Mouse (Mus musculus): ENCODE results near the gene Arf3. TPM values are rescaled to one million over a fixed set of nuclear protein-coding genes. Genes with fewer than 3 reads are reported as not detected.
"Not testable (repeated sequence)": the region's sequence is repeated elsewhere in the genome, so short reads cannot be mapped to it uniquely, and the experiment has no call there.

Gene Arf3
- total RNA-seq, 2 experiments from 2014 or later, result 767 to 776 TPM

- no peak for DNase-seq (ENCODE audit: low spot score in 2 of 2)
- intact Hi-C loops (cut with DNase I), result no loop called here
Measured at GRCm38 (mm10) chr15:98772511-98773211, 9.6 kb upstream of the Arf3 start.

- DNase-seq (ENCODE audit: low spot score in 2 of 2), result no peak
- intact Hi-C loops (cut with DNase I), result no loop called here
Measured at GRCm38 (mm10) chr15:98771813-98772425, 8.9 kb upstream of the Arf3 start.

DNA sequence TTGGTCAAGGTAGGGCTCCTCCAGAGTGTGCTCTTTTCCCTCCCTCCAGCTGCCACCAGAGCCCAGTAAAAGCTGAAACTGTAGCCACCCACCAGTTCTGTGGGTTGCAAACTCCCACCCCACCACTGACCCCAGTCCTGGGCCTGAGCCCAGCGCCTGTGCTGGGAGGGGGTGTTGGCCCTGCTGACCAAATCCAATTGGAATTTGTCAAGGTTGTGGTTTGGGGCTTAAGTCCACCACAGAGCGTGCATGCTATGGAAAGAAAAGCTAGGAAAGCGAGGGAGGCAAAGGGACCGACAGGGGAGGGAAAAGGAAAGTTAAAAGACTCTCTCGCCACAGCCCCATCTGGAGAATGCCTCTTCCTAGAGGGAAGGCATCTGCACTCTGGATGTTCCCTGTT, 5.2 kb upstream of the Arf3 start:
- intact Hi-C loops (cut with DNase I), result no loop called here
- no peak for DNase-seq (ENCODE audit: low spot score in 2 of 2)

GRCm38 (mm10) chr15:98765929-98766328, 2.9 kb upstream of the Arf3 start:
- intact Hi-C loops (cut with DNase I), result no loop called here
- DNase-seq (ENCODE audit: low spot score in 2 of 2), result no peak

GRCm38 (mm10) chr15:98762201-98762621, 803 bp downstream of the Arf3 start:
- DNase-seq (ENCODE audit: low spot score in 2 of 2), result peak; percentile 75 to 84
- intact Hi-C loops (cut with DNase I), result loop anchor here (2.0 kb wide), 1 partner anchor 27 kb away; the partner anchor contains the start of gene Wnt1

- DNase-seq (ENCODE audit: low spot score in 2 of 2), result no peak
- intact Hi-C loops (cut with DNase I), result no loop called here
Measured at GRCm38 (mm10) chr15:98754125-98754524, 8.9 kb downstream of the Arf3 start.

GRCm38 (mm10) chr15:98753021-98753423, 10.0 kb downstream of the Arf3 start:
- peak in 1 of 2 experiments; percentile 57 for DNase-seq (ENCODE audit: low spot score in 2 of 2)
- intact Hi-C loops (cut with DNase I), result no loop called here

- DNase-seq (ENCODE audit: low spot score in 2 of 2), result no peak
- intact Hi-C loops (cut with DNase I), result no loop called here
Measured at GRCm38 (mm10) chr15:98749093-98749492, 13.9 kb downstream of the Arf3 start.

DNA sequence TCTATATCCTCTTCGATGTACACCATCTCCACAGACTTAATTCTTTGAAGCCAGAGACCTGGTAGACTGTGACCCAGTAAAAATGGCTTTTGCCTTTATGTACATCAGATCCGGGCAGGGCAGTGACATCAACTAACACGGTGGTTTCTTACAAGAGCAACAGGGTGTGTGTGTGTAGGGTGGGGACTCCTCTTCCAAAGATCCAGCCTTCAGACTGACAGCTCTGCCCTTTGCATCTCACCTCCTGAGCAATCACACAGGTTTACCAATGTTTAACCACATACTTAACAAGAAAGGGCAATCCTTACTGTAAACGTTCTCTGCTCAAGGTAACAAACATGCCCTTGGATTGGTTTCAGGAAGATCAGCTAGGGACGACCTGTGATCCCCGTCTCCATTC, 15.7 kb downstream of the Arf3 start:
- intact Hi-C loops (cut with DNase I), result no loop called here

GRCm38 (mm10) chr15:98746344-98746965, 16.6 kb downstream of the Arf3 start:
- peak in 1 of 2 experiments; percentile 79 for DNase-seq (ENCODE audit: low spot score in 2 of 2)

More for the DNA sequence above, 15.7 kb downstream of the Arf3 start:
- DNase-seq (ENCODE audit: low spot score in 2 of 2), result no peak

GRCm38 (mm10) chr15:98743863-98744262, 19.2 kb downstream of the Arf3 start:
- intact Hi-C loops (cut with DNase I), result not testable (repeated sequence)

More at GRCm38 (mm10) chr15:98746344-98746965, 16.6 kb downstream of the Arf3 start:
- intact Hi-C loops (cut with DNase I), result no loop called here

GRCm38 (mm10) chr15:98742766-98743428, 20.1 kb downstream of the Arf3 start:
- no peak for DNase-seq (ENCODE audit: low spot score in 2 of 2)
- intact Hi-C loops (cut with DNase I), result no loop called here

More at GRCm38 (mm10) chr15:98743863-98744262, 19.2 kb downstream of the Arf3 start:
- DNase-seq (ENCODE audit: low spot score in 2 of 2), result not testable (repeated sequence)

GRCm38 (mm10) chr15:98740219-98740618, 22.8 kb downstream of the Arf3 start:
- intact Hi-C loops (cut with DNase I), result no loop called here
- DNase-seq (ENCODE audit: low spot score in 2 of 2), result no peak

- no peak for DNase-seq (ENCODE audit: low spot score in 2 of 2)
- intact Hi-C loops (cut with DNase I), result no loop called here
Measured at GRCm38 (mm10) chr15:98738796-98739195, 24.2 kb downstream of the Arf3 start.

DNA sequence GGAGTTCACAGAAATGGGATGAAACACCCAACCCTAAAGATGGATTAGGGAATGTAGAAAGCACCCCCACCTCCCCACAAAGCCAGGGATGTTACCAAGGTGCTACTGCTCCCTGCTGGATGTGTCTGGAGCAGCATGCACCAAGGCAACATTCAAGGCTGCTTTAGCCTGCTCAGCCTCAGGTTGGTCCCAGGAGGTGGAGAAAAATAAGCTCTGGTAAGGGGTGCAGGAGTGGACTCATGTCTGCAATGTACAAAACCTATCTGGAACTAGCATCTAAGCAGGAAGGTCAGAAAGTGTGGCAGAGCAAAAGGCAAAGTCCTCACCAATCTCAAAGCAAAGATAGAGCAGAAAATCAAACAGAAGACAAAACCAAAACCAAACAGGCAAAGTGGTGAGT, 25.1 kb downstream of the Arf3 start:
- intact Hi-C loops (cut with DNase I), result no loop called here
- DNase-seq (ENCODE audit: low spot score in 2 of 2), result peak; percentile 43 to 52

DNA sequence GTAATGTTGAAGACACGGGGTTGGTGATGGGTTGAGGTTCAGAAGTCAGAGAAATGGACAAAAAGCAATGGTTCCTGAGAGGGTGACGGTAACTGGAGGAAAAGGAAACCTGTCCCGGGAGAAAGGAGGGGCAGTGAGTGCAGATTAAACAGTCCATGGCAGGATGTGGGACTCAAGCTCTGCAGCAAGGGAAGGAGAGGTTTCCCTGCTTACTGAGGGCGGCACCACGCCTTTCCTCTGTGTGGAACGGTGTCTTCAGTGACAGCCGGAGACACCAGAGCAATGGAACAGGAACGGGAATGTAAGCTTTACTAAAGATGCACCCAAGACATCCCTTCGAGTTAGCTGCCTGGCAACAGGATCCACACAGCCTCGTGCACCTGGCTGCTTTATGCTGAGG, 26.5 kb downstream of the Arf3 start:
- DNase-seq (ENCODE audit: low spot score in 2 of 2), result no peak
- intact Hi-C loops (cut with DNase I), result no loop called here

- DNase-seq (ENCODE audit: low spot score in 2 of 2), result no peak
- intact Hi-C loops (cut with DNase I), result no loop called here
Measured at GRCm38 (mm10) chr15:98733976-98734566, 28.9 kb downstream of the Arf3 start.

DNA sequence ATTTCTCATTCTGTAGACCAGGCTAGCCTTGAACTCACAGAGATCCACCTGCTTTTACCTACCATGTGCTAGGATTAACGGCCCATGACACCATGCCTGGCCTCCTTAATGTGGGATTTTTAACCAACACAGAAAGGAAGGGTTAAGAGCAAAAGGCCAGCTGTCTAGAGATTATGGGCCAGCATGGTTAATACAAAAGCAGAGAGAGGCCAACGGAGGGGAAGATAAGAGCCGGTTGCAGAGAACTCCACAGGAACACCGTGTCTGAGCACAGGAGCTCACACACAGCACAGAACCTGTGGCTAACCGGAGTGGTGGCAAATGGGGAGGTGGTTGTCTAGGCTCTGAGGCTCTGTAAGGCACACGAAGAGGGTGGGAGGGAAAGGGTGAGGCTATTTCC, 29.6 kb downstream of the Arf3 start:
- intact Hi-C loops (cut with DNase I), result no loop called here
- no peak for DNase-seq (ENCODE audit: low spot score in 2 of 2)

DNA sequence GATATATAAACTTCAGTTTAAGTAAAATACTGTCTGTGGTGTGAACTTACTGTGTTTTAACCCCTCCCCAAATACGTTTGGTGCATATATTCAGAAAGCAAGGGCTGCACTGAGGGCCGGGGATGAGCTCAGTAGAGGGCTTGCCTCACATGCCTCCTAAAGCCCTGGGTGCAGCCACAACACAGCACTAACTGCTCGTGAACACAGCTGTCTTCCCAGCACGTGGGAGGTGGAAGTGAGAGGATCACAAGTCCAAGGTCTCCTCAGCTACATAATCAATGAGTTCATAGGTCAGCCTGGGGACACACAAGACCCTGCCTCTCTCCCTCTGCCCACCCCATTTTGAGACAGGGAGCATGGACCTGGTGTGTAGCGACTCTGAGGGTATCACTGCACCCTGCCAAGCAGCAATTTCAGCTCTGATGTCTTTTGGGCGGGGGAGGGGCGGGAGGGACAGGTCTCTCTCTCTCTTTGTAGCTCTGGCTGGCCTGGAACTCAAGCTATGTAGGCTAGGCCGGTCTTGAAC, 30.9 kb downstream of the Arf3 start:
- intact Hi-C loops (cut with DNase I), result no loop called here
- DNase-seq (ENCODE audit: low spot score in 2 of 2), result no peak

DNA sequence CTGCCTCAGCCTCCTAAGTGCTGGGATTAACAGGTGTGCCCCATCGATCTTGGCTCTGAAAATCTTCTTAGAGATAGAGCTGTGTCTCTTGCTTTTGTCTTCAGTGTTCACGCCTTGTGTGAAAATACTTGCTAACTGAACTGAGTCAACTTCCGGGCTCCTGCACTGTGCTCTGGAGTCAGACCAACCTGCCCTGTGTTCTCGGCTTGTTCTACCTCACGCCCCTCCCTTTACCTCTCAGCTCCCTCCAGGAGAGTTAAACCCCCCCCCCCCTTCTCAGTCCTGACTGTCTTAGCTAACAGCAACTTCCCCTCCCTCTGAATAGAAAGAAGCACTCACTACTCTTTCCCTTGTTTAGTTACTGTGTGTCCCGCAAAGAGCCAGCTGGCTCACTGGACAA, 32.2 kb downstream of the Arf3 start:
- intact Hi-C loops (cut with DNase I), result no loop called here
- no peak for DNase-seq (ENCODE audit: low spot score in 2 of 2)
